Mouse (Mus musculus): ENCODE data around the gene Cacna2d3. TPM values are rescaled to one million over a fixed set of nuclear protein-coding genes. Genes with fewer than 3 reads are reported as not detected.
A peak's percentile ranks its signal among the peaks of the same experiment; 100 is the strongest.

Gene Cacna2d3
- total RNA-seq, 2 experiments from 2014 or later = 81.8 to 88.4 TPM

DNA sequence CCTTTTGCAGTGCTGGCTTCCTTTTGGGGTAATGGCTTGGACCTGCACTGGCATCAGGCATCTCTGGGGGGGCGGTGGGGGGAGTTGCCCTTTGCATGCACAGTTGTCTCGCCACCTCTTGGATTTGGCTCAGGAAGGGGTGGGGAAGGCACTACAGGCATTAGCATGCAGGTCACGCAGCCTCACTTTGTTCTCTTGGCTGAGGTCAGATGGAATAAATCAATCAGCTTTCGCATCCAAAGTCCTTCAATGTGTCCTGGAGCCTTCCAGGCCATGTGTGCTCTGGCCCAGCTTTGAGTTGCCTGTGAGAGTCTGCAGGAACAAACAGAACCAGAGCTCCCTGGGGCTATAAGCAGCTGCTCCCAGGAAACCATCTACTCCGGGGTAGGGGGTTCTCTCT is 705.8 kb downstream of the Cacna2d3 start:
- peak; percentile 24 for DNase-seq (ENCODE audit: extremely low spot score in 1 of 2, low spot score in 2 of 2)
- intact Hi-C loops (cut with DNase I) = no loop called here

DNA sequence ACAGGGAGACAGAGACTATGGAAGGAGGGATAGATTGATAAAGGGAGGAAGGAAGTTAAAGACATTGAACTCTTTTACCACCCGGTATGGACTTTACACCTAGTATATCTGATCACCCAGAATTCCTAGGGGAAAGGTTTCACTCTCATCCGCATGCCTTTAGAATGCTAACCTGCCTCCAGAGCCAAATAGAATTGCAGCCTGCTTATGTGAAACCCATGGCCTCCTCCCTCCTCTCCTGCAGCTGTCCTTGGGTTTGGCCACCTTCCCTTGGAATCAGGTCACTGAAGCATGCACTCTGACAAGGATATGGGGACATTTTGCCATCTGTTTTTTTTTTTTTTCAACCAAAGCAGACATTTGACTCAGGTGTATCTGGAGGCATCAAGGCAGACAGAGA is 707.0 kb downstream of the Cacna2d3 start:
- DNase-seq (ENCODE audit: extremely low spot score in 1 of 2, low spot score in 2 of 2) = no peak
- intact Hi-C loops (cut with DNase I) = no loop called here

DNA sequence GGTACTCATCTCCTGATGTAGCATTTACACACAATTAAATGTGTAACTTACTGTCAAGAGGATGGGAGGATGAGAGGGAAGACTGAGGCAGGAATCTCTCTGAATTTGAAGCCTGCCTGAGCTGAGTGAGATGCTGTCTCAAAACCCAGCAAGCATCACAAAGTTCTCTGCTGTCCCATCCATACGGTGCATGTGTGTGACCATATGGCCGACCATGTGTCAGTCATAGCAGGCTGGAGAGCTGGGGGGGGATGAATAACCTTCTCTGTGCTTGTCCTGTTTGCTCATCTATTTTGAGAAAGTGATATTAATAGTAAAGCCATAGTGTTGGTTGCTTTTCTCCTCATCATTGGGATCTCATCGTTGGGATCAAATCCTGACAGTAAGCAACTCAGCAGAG is 708.5 kb downstream of the Cacna2d3 start:
- intact Hi-C loops (cut with DNase I) = no loop called here
- no peak for DNase-seq (ENCODE audit: extremely low spot score in 1 of 2, low spot score in 2 of 2)

DNA sequence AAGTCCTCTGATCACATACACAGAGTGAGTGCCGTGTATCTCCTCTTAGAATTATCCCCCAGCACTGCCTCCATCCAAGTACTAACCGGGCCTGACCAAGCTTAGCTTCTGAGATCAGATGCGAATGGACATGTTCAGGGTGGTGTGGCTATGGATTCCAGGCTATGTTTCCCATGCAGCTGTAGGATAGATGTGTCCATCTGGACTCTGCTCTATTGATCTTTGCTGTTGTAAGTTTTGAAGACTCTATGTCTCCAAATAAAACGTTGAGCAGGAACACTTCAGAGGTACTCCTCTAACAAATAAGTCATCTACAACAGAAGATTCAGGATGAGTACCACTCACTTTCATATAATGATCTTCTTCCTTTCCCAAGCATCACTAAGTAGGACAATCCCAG is 712.0 kb downstream of the Cacna2d3 start:
- DNase-seq (ENCODE audit: extremely low spot score in 1 of 2, low spot score in 2 of 2) = no peak
- intact Hi-C loops (cut with DNase I) = no loop called here

DNA sequence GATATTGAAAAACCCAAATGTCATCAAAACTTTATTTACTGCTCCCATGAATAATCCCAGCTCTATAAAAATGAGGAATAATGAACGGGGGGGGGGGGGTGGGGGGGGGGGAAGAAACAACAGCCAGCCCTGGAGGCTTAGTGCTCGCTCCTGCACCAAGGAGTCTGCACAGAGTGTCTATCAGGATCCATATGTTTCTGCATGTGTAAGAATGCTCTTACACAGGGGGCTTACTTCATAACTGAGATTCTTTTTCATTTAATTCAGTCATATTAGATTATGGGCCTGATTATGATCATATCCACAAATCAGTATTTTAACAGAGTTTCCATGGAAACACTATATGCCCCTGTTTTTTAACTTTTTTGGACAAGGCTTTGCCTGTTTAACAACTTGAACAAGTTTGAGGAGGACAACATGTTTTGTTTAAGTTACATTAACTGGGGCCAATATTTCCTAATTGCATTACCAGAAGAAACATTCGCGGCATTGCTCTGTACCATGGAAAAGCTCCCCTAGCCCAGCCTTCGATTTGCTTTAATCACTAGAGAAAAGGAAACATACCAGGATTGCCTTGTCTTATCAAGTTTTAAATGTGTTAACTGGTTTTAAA is 716.3 kb downstream of the Cacna2d3 start:
- intact Hi-C loops (cut with DNase I) = no loop called here
- DNase-seq (ENCODE audit: extremely low spot score in 1 of 2, low spot score in 2 of 2) = no peak

DNA sequence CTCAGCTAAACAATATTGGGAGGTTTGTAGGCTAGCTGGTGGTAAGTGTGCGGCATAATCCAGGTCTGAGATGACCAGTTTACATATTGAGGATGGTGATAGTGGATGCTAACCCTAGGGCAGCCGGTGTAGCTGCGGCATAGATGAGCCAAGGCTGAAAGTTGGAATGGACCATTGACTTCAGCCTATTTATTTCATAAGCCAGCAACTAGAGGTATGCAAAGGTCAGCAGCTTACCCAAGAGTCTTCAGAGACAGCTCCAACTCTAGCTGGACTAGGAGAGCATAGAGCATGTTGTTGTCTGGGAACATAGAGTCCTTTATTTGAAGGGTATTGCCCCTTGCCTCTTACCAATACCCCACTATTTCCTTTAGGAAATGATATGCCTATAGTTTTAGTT is 725.1 kb downstream of the Cacna2d3 start:
- intact Hi-C loops (cut with DNase I) = no loop called here
- no peak for DNase-seq (ENCODE audit: extremely low spot score in 1 of 2, low spot score in 2 of 2)

DNA sequence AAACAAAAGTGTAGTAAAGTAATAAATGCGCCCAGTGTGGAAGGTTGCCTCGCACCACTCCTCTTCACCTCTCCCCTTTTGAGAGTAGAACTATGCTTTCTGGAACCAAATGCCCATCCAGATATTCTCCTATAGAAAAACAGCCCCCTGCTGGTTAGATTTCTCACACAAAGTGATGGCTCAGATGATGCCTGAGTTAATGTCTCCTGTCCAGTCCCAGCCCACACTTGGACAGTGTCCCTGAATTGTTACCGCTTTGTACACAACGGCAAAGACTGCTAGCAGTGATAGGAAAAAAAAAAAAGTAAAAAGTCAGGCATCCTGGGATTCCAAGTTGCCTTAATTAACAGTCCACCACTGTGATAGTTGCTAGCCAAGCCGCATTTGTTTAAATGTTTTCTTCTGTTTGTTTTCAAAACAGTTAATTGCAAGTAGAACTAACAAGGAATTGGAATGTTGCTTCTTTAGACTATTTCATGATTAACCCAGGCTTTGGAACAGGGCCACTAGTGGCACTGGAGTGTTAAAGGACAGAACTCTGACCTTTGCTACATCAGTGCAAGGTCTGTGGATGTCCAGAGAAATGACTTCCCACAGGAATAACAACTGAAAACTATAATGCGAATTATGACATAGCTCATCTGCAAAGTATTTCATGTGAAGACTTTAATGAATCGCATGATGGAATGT is 733.3 kb downstream of the Cacna2d3 start:
- DNase-seq (ENCODE audit: extremely low spot score in 1 of 2, low spot score in 2 of 2) = no peak
- intact Hi-C loops (cut with DNase I) = no loop called here

DNA sequence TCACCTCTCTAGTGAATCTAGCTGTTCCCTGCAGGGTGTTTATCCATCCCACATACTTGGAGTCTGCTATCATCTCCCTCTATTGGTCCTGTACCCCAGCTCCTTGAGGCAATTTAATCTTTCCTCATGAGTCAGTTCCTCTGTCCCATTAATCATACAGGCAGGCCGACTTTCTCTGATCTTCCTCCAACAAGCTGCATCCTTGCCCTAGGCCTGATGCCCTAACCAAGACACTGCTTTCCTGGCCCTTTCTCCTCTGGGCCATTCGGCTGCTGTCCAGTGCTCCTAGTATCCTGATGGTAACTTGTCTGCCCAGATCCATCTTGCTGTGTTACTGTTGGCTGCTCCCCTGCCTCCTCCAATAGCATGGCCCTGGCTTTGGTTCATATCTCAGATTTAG is 737.4 kb downstream of the Cacna2d3 start:
- DNase-seq (ENCODE audit: extremely low spot score in 1 of 2, low spot score in 2 of 2) = no peak

DNA sequence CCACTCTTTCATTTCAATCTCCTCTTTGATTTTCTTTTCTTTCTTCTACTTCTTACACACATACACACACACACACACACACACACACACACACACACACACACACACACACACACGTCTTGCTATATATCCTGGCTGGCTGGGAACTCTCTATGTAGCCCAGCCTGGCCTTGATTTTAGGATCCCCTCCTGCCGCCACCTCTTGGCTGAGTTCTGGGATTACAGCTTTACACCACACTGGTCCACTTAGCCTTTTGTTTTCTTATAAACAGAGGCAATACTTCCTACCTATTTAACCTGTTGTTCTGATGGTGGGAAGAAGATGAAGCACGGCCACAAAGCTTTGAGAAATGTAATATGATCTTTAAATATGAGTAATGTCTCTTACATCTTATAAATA is 741.2 kb downstream of the Cacna2d3 start:
- DNase-seq (ENCODE audit: extremely low spot score in 1 of 2, low spot score in 2 of 2) = no peak
- intact Hi-C loops (cut with DNase I) = no loop called here

More for the DNA sequence above, 737.4 kb downstream of the Cacna2d3 start:
- intact Hi-C loops (cut with DNase I) = no loop called here

DNA sequence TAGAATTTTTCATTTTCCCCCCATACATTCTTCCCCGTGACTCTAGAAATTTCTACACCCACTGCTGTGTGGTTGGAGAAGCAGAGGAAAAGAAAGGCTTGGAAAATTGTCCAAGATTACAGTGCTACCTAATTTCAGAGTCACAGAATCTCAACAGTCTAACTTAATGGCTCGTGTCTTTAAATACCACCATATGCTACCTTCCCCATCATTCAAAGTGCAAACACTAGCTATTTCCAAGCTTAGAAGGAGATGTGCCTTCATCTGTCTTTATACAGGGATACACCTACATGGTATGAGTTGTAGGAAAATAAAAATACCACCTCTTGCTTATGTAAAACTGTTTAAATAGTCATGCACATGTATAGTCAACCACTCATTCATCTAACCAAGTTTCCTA is 742.4 kb downstream of the Cacna2d3 start:
- intact Hi-C loops (cut with DNase I) = no loop called here
- no peak for DNase-seq (ENCODE audit: extremely low spot score in 1 of 2, low spot score in 2 of 2)

DNA sequence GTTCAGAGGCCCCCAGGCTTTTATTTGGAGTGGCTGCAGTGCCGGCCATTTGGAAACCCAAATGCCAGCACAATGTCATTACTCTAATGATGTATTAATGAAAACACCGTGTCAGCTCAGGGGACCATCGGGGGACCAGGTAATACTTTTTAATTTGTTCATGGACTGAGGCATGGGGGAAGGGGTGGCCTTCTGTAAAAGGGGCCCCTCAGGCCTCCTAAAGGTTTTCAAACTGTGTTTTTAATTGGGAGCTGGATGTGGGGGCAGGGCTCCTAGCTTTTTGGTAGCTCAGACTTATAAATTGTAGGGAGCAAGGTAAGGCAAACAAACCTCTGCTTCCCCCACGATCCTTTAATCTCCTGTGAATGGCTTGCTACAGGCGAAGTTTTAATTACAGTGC is 749.0 kb downstream of the Cacna2d3 start:
- intact Hi-C loops (cut with DNase I) = no loop called here
- DNase-seq (ENCODE audit: extremely low spot score in 1 of 2, low spot score in 2 of 2) = no peak

DNA sequence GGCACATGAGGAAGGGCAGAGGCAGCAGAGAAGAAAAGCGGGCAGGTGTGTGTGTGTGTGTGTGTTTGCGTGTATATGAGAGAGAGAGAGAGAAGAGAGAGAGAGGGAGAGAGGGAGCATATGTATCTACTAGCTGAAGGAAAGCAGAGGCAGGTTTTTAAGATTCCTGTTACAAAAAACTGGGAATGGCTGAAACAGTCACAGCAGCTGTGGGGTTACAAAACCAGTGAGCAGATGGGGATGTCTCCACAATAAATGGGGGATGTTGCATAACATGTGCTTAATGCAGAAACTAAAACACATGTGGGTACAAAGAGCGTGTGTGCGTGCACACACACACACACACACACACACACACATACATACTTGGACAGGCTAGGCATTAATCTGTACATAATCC is 752.4 kb downstream of the Cacna2d3 start:
- no peak for DNase-seq (ENCODE audit: extremely low spot score in 1 of 2, low spot score in 2 of 2)
- intact Hi-C loops (cut with DNase I) = no loop called here

DNA sequence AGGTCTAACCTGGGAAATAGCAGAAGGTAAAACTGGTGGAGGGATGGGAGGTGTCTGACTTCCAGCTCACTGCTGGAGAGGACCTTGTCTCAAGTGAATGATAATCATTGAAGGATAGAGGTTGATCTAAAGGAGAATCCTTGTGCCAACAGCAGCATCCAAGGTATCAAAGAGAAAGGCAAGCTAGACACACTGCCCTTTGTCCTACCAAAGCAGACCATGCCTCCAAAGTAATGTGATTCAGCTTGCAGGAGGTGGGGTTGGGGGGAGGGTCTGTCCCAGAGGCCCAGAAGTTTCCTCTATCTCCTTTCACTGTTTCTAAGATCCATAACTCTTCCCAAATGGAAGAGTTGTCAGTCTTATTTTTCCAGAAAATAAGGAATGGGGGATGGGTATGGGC is 754.8 kb downstream of the Cacna2d3 start:
- intact Hi-C loops (cut with DNase I) = no loop called here
- no peak for DNase-seq (ENCODE audit: extremely low spot score in 1 of 2, low spot score in 2 of 2)

DNA sequence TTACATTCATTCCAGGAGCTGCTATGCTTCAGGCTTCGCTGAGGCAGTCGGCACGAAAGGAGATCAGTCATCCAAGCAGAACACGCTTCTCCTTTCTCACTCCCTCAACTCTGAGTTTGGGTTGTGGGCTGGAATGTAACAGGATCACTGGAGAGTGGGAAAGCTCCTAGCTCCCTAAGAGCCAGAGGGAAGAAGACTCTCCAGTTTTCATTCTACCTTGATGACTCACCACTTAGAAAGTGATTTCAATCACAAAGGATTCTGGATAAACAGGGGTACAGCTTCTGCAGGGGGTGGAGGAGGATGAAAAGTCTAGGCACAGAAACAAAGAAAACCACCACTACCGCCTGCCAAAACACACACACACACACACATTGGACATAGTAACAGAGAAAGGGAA is 760.3 kb downstream of the Cacna2d3 start:
- intact Hi-C loops (cut with DNase I) = no loop called here
- DNase-seq (ENCODE audit: extremely low spot score in 1 of 2, low spot score in 2 of 2) = no peak

DNA sequence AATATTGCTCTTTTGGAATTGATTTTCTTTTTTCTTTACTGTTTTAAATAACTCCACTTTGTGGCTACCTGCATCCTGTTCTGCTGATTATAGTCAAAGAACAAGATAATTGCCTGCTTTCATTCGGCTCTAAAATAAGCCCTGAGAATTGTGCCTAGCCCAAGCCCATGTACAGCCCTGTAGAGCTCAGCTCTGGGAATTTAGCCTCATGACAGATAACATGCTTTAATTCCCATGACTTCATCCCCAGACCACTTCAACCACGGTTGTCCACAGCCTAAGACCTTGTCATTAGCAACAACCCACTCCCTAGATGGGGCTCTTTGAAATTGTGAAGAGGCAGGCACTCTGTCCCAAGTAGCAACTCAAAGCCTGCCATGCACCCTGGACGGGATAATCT is 762.6 kb downstream of the Cacna2d3 start:
- DNase-seq (ENCODE audit: extremely low spot score in 1 of 2, low spot score in 2 of 2) = no peak
- intact Hi-C loops (cut with DNase I) = no loop called here

DNA sequence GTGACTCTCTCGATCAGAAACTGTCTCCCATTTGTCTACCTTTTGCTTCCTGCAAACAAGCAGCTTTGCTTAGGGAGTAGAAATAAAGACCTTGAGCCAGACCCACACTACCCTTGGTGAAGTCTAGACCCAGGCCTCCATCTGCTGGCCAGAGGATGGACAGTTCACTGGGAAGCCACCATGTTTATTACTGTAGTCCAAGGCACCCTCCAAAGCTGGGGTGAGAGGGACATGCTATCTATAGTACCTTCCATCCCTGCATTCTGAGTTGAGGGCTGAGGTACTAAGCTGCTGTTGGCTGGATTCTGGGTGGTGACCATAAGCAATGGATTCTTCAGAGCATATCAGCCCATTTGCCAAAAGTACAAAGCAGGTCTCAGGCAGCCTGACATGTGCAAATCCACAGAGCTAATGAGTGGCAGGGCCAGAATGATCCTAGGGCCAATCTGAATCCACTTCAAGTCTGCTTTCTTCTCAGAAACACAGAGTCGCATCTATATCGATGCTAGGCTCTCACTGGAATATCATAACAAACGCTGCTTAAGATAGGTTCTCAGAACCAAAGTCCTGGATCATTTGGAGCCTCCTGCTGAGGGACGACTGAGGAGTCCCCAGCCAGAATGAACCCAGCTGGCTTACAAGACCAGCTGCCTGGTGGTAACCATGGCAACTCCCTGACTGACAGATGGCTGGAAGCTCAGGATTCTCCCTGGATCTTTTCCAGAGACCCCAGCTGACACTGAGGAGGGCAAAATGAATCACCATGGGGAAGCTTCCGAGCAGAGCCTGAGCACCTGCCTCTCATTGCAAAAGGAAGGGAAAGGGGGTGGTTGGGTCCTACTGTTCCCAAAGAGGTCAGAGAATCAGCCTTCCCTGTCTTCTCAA is 763.3 kb downstream of the Cacna2d3 start:
- intact Hi-C loops (cut with DNase I) = no loop called here
- DNase-seq (ENCODE audit: extremely low spot score in 1 of 2, low spot score in 2 of 2) = peak; percentile 60 to 69

DNA sequence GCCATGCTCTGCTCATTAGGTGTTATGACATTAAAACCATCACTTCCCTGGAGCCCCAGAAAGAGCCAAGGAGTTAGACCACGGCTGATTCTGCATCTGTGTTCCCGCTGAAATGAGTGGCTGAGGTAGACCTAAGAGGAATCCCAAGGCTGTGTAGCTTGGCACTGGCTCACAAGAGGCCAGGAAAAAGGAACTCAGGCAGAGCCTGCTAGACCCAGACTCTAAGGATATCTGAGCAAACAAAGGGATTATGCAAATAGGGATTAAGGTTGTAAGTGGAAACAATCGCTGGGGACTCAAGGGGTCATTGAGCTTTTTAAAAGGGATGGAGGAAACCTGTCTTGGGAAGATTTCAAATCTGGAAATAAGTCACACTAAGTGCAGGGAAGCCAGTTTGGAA is 766.5 kb downstream of the Cacna2d3 start:
- intact Hi-C loops (cut with DNase I) = no loop called here

DNA sequence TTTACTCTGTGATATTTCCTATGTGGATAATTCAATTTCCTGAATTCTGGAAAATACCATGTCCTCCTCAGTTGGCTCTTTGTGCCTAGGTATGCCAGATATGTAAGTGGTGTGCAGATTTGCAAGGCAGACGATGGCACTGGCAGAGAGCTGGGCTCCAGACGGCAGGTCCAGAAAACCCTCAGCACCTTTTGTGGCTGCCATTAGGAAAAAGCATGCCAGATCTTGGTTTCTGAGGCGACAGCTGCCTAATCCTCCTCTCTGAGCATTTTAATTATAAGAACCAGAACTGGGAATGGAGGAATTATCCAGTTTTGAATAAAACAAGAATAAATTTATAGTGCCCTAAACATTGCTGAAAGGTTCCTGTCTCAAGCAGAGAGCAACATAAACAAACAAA is 767.1 kb downstream of the Cacna2d3 start:
- DNase-seq (ENCODE audit: extremely low spot score in 1 of 2, low spot score in 2 of 2) = no peak
- intact Hi-C loops (cut with DNase I) = no loop called here

More for the DNA sequence above, 766.5 kb downstream of the Cacna2d3 start:
- DNase-seq (ENCODE audit: extremely low spot score in 1 of 2, low spot score in 2 of 2) = no peak

DNA sequence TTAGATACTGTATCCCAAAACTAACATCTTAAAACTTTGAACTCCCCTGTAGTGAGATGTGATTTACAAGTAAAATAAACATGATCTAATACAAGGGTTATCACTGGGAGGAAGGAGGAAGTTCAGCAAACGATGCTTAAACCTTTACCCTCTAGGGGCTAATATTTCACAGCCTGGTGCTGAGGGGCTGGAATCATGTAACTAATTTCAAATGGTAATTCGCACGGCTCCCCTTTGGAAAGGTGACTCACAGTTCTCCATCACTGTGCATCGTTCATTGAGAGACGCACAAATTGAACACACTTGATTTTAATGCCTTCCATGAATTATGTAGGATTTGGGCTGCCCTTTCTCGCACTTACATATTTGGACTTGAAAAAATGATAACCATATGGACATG is 767.6 kb downstream of the Cacna2d3 start:
- no peak for DNase-seq (ENCODE audit: extremely low spot score in 1 of 2, low spot score in 2 of 2)
- intact Hi-C loops (cut with DNase I) = no loop called here

DNA sequence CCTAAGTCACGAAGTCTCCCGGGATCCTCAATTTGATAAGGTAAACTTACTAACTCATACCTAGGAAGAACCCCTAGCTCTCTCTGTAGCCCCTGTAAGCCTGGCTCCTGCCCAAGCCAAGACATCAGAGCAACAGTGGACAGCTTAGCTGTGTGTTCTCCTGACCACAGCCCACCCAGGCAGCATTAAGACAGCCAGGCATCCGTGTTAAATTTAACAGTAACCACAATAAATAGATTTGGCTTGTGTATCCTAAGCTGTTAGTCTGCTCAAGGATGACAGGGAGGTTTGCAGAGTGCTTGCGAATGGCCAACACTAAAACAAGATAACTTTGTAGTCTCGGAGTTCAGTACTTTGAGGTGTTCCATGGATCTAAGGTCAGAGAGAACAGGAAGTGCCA is 768.3 kb downstream of the Cacna2d3 start:
- no peak for DNase-seq (ENCODE audit: extremely low spot score in 1 of 2, low spot score in 2 of 2)
- intact Hi-C loops (cut with DNase I) = no loop called here

Measured in left cerebral cortex, postnatal 10 days (tissue).